29 mouse cellular contexts compared by ENCODE assay signal in the genomic region with DNA sequence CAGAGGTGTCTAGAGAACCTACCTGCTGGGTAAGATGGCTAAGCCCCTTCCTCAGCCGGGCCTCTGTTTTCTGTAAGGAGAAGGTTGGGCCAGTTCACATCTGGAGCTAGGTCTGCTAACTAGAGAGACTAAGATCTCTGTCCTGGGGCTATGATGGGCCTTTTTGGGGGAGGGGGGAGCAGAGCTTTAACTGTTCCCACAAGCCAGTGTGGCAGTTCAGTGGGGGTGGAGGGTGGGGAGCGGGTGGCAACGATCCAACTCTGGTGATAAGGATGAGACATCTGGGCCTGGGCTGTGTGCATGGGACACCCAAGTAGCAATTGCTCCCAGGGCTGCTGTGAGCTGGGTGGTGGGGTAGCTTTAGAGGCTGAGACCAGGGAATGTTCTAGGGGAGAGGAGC.
A peak's percentile ranks its signal among the peaks of the same experiment; 100 is the strongest.
DNase-seq lines count a peak whose midpoint lies in the region; ATAC-seq and TF ChIP-seq lines count a peak whose summit lies in the region.
"Had no signal": no experiment of that assay in that cellular context is flagged by ENCODE, and none has a peak within 500 bp of the region (broad histone marks: within the 10 kb centered on the region; RNA-seq: fewer than 3 reads in every experiment).

No protein-coding gene starts in this region.

- no peak for TF ChIP-seq CTCF in gastrocnemius, adult 2 months (IDR thresholded peaks at IDR 0.05)

- H3K9me3 ChIP-seq in neural tube, embryonic 13.5 days, result no peaks in the 10 kb centered on the region
- H3K9me3 ChIP-seq in neural tube, embryonic 15.5 days (replicated peaks), result no peaks in the 10 kb centered on the region
- H3K9me3 ChIP-seq in limb, embryonic 13.5 days, result no peaks in the 10 kb centered on the region
- H3K9me3 ChIP-seq: embryonic facial prominence, embryonic 12.5 days; forebrain, embryonic 12.5 days; heart, embryonic 10.5 days; kidney, embryonic 15.5 days; stomach, embryonic 15.5 days had no signal

- H3K36me3 ChIP-seq in neural tube, embryonic 13.5 days, result no peaks in the 10 kb centered on the region
- no peaks in the 10 kb centered on the region for H3K36me3 ChIP-seq in neural tube, embryonic 15.5 days
- H3K36me3 ChIP-seq in limb, embryonic 13.5 days, result no peaks in the 10 kb centered on the region
- H3K36me3 ChIP-seq: embryonic facial prominence, embryonic 12.5 days; forebrain, embryonic 12.5 days; heart, embryonic 10.5 days; kidney, embryonic 15.5 days; stomach, embryonic 15.5 days had no signal

- H3K4me2 ChIP-seq in neural tube, embryonic 13.5 days, result no peak overlapping the region
- no peak overlapping the region for H3K4me2 ChIP-seq in neural tube, embryonic 15.5 days
- H3K4me2 ChIP-seq in limb, embryonic 13.5 days (replicated peaks), result no peak overlapping the region
- H3K4me2 ChIP-seq: embryonic facial prominence, embryonic 12.5 days; forebrain, embryonic 12.5 days; hindbrain, embryonic 14.5 days; kidney, embryonic 15.5 days; stomach, embryonic 15.5 days had no signal

- H3K27ac ChIP-seq in gastrocnemius, adult 2 months, result no peak overlapping the region
- no peak overlapping the region for H3K27ac ChIP-seq in neural tube, embryonic 13.5 days (replicated peaks)
- H3K27ac ChIP-seq in neural tube, embryonic 15.5 days (replicated peaks), result no peak overlapping the region
- 0 out of 2 replicates have a peak overlapping the region, but pooled peaks have one; percentile 11 for H3K27ac ChIP-seq in limb, embryonic 13.5 days
- H3K27ac ChIP-seq: embryonic facial prominence, embryonic 12.5 days; forebrain, embryonic 12.5 days; heart, embryonic 10.5 days; hindbrain, embryonic 14.5 days; kidney, embryonic 15.5 days; layer of hippocampus, adult 2 months; left cerebral cortex, adult 2 months; liver, embryonic 14.5 days; macrophage; stomach, embryonic 15.5 days had no signal

- DNase-seq in gastrocnemius, adult 2 months, result peak; percentile 5
- DNase-seq in gastrocnemius, adult 8-10 months (ENCODE audit: low spot score in 2 of 2), result no peak
- DNase-seq in adrenal gland, postnatal 25 days, result no peak
- DNase-seq: cerebellum, adult 8-10 months; cerebellum, postnatal 25 days; gastrocnemius, postnatal 25 days; heart, adult 11 months; heart, postnatal 4 days; kidney, adult 18-20 months; kidney, postnatal 25 days; midbrain, embryonic 14.5 days; right cerebral cortex, postnatal 25 days had no signal

- no peak overlapping the region for H3K4me3 ChIP-seq in gastrocnemius, adult 2 months
- H3K4me3 ChIP-seq in neural tube, embryonic 13.5 days, result no peak overlapping the region
- H3K4me3 ChIP-seq in neural tube, embryonic 15.5 days (replicated peaks), result no peak overlapping the region
- H3K4me3 ChIP-seq in limb, embryonic 13.5 days, result no peak overlapping the region
- H3K4me3 ChIP-seq: embryonic facial prominence, embryonic 12.5 days; erythroblast, embryonic 14.5 days; forebrain, embryonic 12.5 days; heart, embryonic 10.5 days; kidney, embryonic 15.5 days; layer of hippocampus, adult 2 months; left cerebral cortex, adult 2 months; stomach, embryonic 15.5 days had no signal

- no peak overlapping the region for H3K9ac ChIP-seq in neural tube, embryonic 13.5 days
- H3K9ac ChIP-seq in neural tube, embryonic 15.5 days (replicated peaks), result no peak overlapping the region
- no peak overlapping the region for H3K9ac ChIP-seq in limb, embryonic 13.5 days
- H3K9ac ChIP-seq: embryonic facial prominence, embryonic 12.5 days; forebrain, embryonic 12.5 days; hindbrain, embryonic 14.5 days; kidney, embryonic 15.5 days; liver, embryonic 14.5 days; stomach, embryonic 15.5 days had no signal

- WGBS in neural tube, embryonic 13.5 days, result 76% methylated on average over 3 of the region's 3 CpGs
- 59% methylated on average over 3 of the region's 3 CpGs for WGBS in neural tube, embryonic 15.5 days
- 45% methylated on average over 3 of the region's 3 CpGs for WGBS in limb, embryonic 13.5 days

- peak; percentile 16; the same call in 1 of the 2 replicates for ATAC-seq in neural tube, embryonic 13.5 days (ENCODE audit: low read depth)
- ATAC-seq in neural tube, embryonic 15.5 days (ENCODE audit: low FRiP score), result no peak
- ATAC-seq in limb, embryonic 13.5 days (ENCODE audit: low FRiP score, low read depth), result no peak
- no peak for ATAC-seq in erythroblast, adult 5-6 weeks (replicated peaks; ENCODE audit: low FRiP score, poor library complexity, severe bottlenecking)
- ATAC-seq: inflammation-experienced regulatory T-cells, adult 6 months; lung, postnatal 0 days had no signal

- no peaks in the 10 kb centered on the region for H3K27me3 ChIP-seq in neural tube, embryonic 13.5 days
- H3K27me3 ChIP-seq in neural tube, embryonic 15.5 days (replicated peaks), result no peaks in the 10 kb centered on the region
- H3K27me3 ChIP-seq in limb, embryonic 13.5 days, result peaks cover 3% of the 10 kb centered on the region; the same call in 1 of the 2 replicates
- H3K27me3 ChIP-seq: kidney, embryonic 15.5 days; stomach, embryonic 15.5 days had no signal

- H3K4me1 ChIP-seq in neural tube, embryonic 13.5 days (replicated peaks), result peaks cover 33% of the 10 kb centered on the region
- H3K4me1 ChIP-seq in neural tube, embryonic 15.5 days, result peaks cover 25% of the 10 kb centered on the region
- peaks cover 68% of the 10 kb centered on the region for H3K4me1 ChIP-seq in limb, embryonic 13.5 days
- H3K4me1 ChIP-seq: forebrain, embryonic 12.5 days; stomach, embryonic 15.5 days had no signal

- intact Hi-C loops in gastrocnemius, adult 2 months (cut with DNase I), result no loop called here
